Mouse (Mus musculus) heart, embryonic 12.5 days (tissue): Measurements from ENCODE around the gene 1700017B05Rik. TPM values are rescaled to one million over a fixed set of nuclear protein-coding genes. Genes with fewer than 3 reads are reported as not detected.

Experiments
- ATAC-seq: fragments of 200-750 bp; cut with Nextera tagmentation; 2 replicates; pipeline ENCODE4 v1.8.0; 2017; ENCODE audit warnings: moderate TSS enrichment, moderate library complexity; ENCODE audit not compliant: insufficient number of reproducible peaks, low FRiP score
- H3K27ac ChIP-seq: fragments of 300-500 bp; sonication (generic); 2 replicates; pipeline ENCODE4 v1.5.1; 2016; ENCODE audit warnings: mild to moderate bottlenecking, moderate library complexity; ENCODE audit not compliant: poor library complexity, severe bottlenecking
- H3K27me3 ChIP-seq: fragments of 300-500 bp; sonication (generic); replicated peaks from 2 replicates; pipeline ENCODE4 v1.6.1; 2016; ENCODE audit warnings: mild to moderate bottlenecking, moderate library complexity
- H3K36me3 ChIP-seq: fragments of 300-500 bp; sonication (generic); 2 replicates; pipeline ENCODE4 v1.6.1; 2016; ENCODE audit warnings: mild to moderate bottlenecking, moderate library complexity
- H3K4me1 ChIP-seq: fragments of 300-500 bp; sonication (generic); replicated peaks from 2 replicates; pipeline ENCODE4 v1.6.1; 2016; ENCODE audit warnings: mild to moderate bottlenecking
- H3K4me2 ChIP-seq: fragments of 300-500 bp; sonication (generic); 2 replicates; pipeline ENCODE4 v1.6.1; 2016; ENCODE audit warnings: mild to moderate bottlenecking, moderate library complexity
- H3K4me3 ChIP-seq: fragments of 300-500 bp; sonication (generic); 2 replicates; pipeline ENCODE4 v1.5.1; 2016; ENCODE audit warnings: mild to moderate bottlenecking
- H3K9ac ChIP-seq: fragments of 300-500 bp; sonication (generic); 2 replicates; pipeline ENCODE4 v1.6.1; 2016; ENCODE audit warnings: mild to moderate bottlenecking, moderate library complexity
- H3K9me3 ChIP-seq: fragments of 300-500 bp; sonication (generic); replicated peaks from 2 replicates; pipeline ENCODE4 v1.6.1; 2016; ENCODE audit warnings: mild to moderate bottlenecking, moderate library complexity
- whole genome bisulfite sequencing: fragments of 180-500 bp; shearing (Covaris S2); methylation state at CpG from one replicate; pipeline ENCODE4 v1.1.7; 2016; 5-methylcytosine and 5-hydroxymethylcytosine counted together
- polyA plus RNA-seq: library from polyadenylated mRNA; unstranded; fragments of >200 nt; fragmentation: Nextera tagmentation; extraction: Ambion mirVana; gene quantifications from 2 replicates; pipeline ENCODE4 v1.2.1, GENCODE M21; 2016

Gene 1700017B05Rik
- polyA plus RNA-seq, 1 experiment from 2014 or later = 17.4 TPM

- WGBS = 49% methylated on average over 9 of the region's 9 CpGs
- H3K4me2 ChIP-seq = no peak overlapping the region
- peaks cover 11% of the 10 kb centered on the region for H3K27me3 ChIP-seq
- no peak for ATAC-seq
- H3K9me3 ChIP-seq = no peaks in the 10 kb centered on the region
- peaks cover 47% of the 10 kb centered on the region for H3K4me1 ChIP-seq
- H3K27ac ChIP-seq = no peak overlapping the region
- no peak overlapping the region for H3K9ac ChIP-seq
- H3K36me3 ChIP-seq = no peaks in the 10 kb centered on the region
- H3K4me3 ChIP-seq = no peak overlapping the region
Measured at GRCm38 (mm10) chr9:57271837-57272562, 9.6 kb upstream of the 1700017B05Rik start.

- 35% methylated on average over 1 of the region's 1 CpGs for WGBS
- no peak for ATAC-seq
- Histone ChIP-seq H3K9me3 (no peaks in the 10 kb centered on the region), H3K27ac (no peak overlapping the region), H3K9ac (no peak overlapping the region), H3K4me1 (peaks cover 47% of the 10 kb centered on the region), H3K36me3 (no peaks in the 10 kb centered on the region), H3K4me2 (no peak overlapping the region), H3K27me3 (peaks cover 11% of the 10 kb centered on the region), H3K4me3 (no peak overlapping the region)
Measured at GRCm38 (mm10) chr9:57271081-57271480, 8.7 kb upstream of the 1700017B05Rik start.

GRCm38 (mm10) chr9:57270399-57270798 is 8.0 kb upstream of the 1700017B05Rik start:
- WGBS = 27% methylated on average over 8 of the region's 8 CpGs
- H3K27ac ChIP-seq = no peak overlapping the region

GRCm38 (mm10) chr9:57269384-57269783 is 7.0 kb upstream of the 1700017B05Rik start:
- H3K27me3 ChIP-seq = peaks cover 5% of the 10 kb centered on the region; the same call in 1 of the 2 replicates
- no peak overlapping the region for H3K4me3 ChIP-seq
- H3K4me2 ChIP-seq = no peak overlapping the region
- 5% methylated on average over 1 of the region's 1 CpGs for WGBS
- H3K4me1 ChIP-seq = peaks cover 63% of the 10 kb centered on the region
- no peak for ATAC-seq
- no peaks in the 10 kb centered on the region for H3K36me3 ChIP-seq
- H3K27ac ChIP-seq = no peak overlapping the region
- no peak overlapping the region for H3K9ac ChIP-seq
- no peaks in the 10 kb centered on the region for H3K9me3 ChIP-seq

More at GRCm38 (mm10) chr9:57270399-57270798, 8.0 kb upstream of the 1700017B05Rik start:
- Histone ChIP-seq H3K4me3 (no peak overlapping the region), H3K9ac (no peak overlapping the region), H3K9me3 (no peaks in the 10 kb centered on the region), H3K36me3 (no peaks in the 10 kb centered on the region), H3K4me2 (no peak overlapping the region), H3K27me3 (peaks cover 11% of the 10 kb centered on the region), H3K4me1 (peaks cover 54% of the 10 kb centered on the region)
- no peak for ATAC-seq

GRCm38 (mm10) chr9:57268575-57268974 is 6.2 kb upstream of the 1700017B05Rik start:
- 15% methylated on average over 3 of the region's 3 CpGs for WGBS
- Histone ChIP-seq H3K4me1 (peaks cover 61% of the 10 kb centered on the region), H3K4me2 (no peak overlapping the region), H3K9ac (no peak overlapping the region), H3K9me3 (no peaks in the 10 kb centered on the region), H3K4me3 (no peak overlapping the region), H3K27ac (no peak overlapping the region), H3K27me3 (peaks cover 5% of the 10 kb centered on the region; the same call in 1 of the 2 replicates), H3K36me3 (no peaks in the 10 kb centered on the region)
- ATAC-seq = no peak

GRCm38 (mm10) chr9:57268078-57268477 is 5.7 kb upstream of the 1700017B05Rik start:
- 31% methylated on average over 10 of the region's 10 CpGs for WGBS
- ATAC-seq = no peak
- H3K9ac ChIP-seq = no peak overlapping the region
- peaks cover 57% of the 10 kb centered on the region for H3K4me1 ChIP-seq
- H3K4me3 ChIP-seq = no peak overlapping the region
- H3K27me3 ChIP-seq = peaks cover 5% of the 10 kb centered on the region; the same call in 1 of the 2 replicates
- no peak overlapping the region for H3K4me2 ChIP-seq
- H3K9me3 ChIP-seq = no peaks in the 10 kb centered on the region
- H3K27ac ChIP-seq = no peak overlapping the region
- H3K36me3 ChIP-seq = no peaks in the 10 kb centered on the region

- H3K4me2 ChIP-seq = no peak overlapping the region
- ATAC-seq = no peak
- no peaks in the 10 kb centered on the region for H3K36me3 ChIP-seq
- H3K9ac ChIP-seq = no peak overlapping the region
- WGBS = 55% methylated on average over 5 of the region's 5 CpGs
- no peak overlapping the region for H3K4me3 ChIP-seq
- H3K27ac ChIP-seq = no peak overlapping the region
- H3K4me1 ChIP-seq = peaks cover 56% of the 10 kb centered on the region
- H3K9me3 ChIP-seq = no peaks in the 10 kb centered on the region
- peaks cover 2% of the 10 kb centered on the region; the same call in 1 of the 2 replicates for H3K27me3 ChIP-seq
Measured at GRCm38 (mm10) chr9:57267421-57267820, 5.0 kb upstream of the 1700017B05Rik start.

GRCm38 (mm10) chr9:57265125-57265524 is 2.7 kb upstream of the 1700017B05Rik start:
- Histone ChIP-seq H3K9me3 (no peaks in the 10 kb centered on the region), H3K9ac (no peak overlapping the region), H3K4me1 (peaks cover 58% of the 10 kb centered on the region), H3K27me3 (no peaks in the 10 kb centered on the region; the same call in 1 of the 2 replicates), H3K27ac (no peak overlapping the region), H3K4me2 (no peak overlapping the region), H3K4me3 (no peak overlapping the region), H3K36me3 (no peaks in the 10 kb centered on the region)
- no peak for ATAC-seq
- WGBS = 24% methylated on average over 5 of the region's 5 CpGs

GRCm38 (mm10) chr9:57262795-57263684 is 628 bp upstream of the 1700017B05Rik start:
- Histone ChIP-seq H3K4me1 (peaks cover 46% of the 10 kb centered on the region), H3K9ac (peak overlapping the region; percentile 95), H3K27ac (peak overlapping the region; percentile 71; the same call in 1 of the 2 replicates), H3K4me3 (peak overlapping the region; percentile 79), H3K27me3 (no peaks in the 10 kb centered on the region; the same call in 1 of the 2 replicates), H3K36me3 (peaks cover 9% of the 10 kb centered on the region), H3K9me3 (no peaks in the 10 kb centered on the region), H3K4me2 (peak overlapping the region; percentile 91)
- 53% methylated on average over 13 of the region's 13 CpGs for WGBS
- no peak for ATAC-seq

GRCm38 (mm10) chr9:57261516-57261912 is 898 bp downstream of the 1700017B05Rik start:
- peak overlapping the region; percentile 79 for H3K4me3 ChIP-seq
- peak overlapping the region; percentile 95 for H3K9ac ChIP-seq
- H3K9me3 ChIP-seq = no peaks in the 10 kb centered on the region
- peak overlapping the region; percentile 91 for H3K4me2 ChIP-seq
- H3K36me3 ChIP-seq = peaks cover 25% of the 10 kb centered on the region
- peaks cover 36% of the 10 kb centered on the region for H3K4me1 ChIP-seq
- under 1% methylated on average over 26 of the region's 26 CpGs for WGBS
- no peaks in the 10 kb centered on the region for H3K27me3 ChIP-seq
- ATAC-seq = peak; percentile 16; the same call in 1 of the 2 replicates
- peak overlapping the region; percentile 71; the same call in 1 of the 2 replicates for H3K27ac ChIP-seq

- no peak overlapping the region for H3K27ac ChIP-seq
- no peaks in the 10 kb centered on the region for H3K9me3 ChIP-seq
- peaks cover 40% of the 10 kb centered on the region for H3K4me1 ChIP-seq
- peak overlapping the region; percentile 79 for H3K4me3 ChIP-seq
- H3K9ac ChIP-seq = peak overlapping the region; percentile 95
- ATAC-seq = no peak
- WGBS = 24% methylated on average over 12 of the region's 12 CpGs
- peaks cover 30% of the 10 kb centered on the region for H3K36me3 ChIP-seq
- H3K4me2 ChIP-seq = peak overlapping the region; percentile 91
- no peaks in the 10 kb centered on the region for H3K27me3 ChIP-seq
Measured at GRCm38 (mm10) chr9:57260940-57261339, 1.5 kb downstream of the 1700017B05Rik start.
